Mouse (Mus musculus) megakaryocyte, embryonic 14.5 days (primary cell): ENCODE data around the gene Adi1.

Source experiments
- FLI1 ChIP-seq: IDR thresholded peaks from 2 replicates; pipeline ENCODE4 v1.6.1; 2012; ENCODE audit warnings: low read length, inconsistent platforms, mixed read lengths
- GATA1 ChIP-seq: IDR thresholded peaks from 3 replicates; pipeline ENCODE4 v1.6.1; 2012; ENCODE audit warnings: mixed read lengths, low read length, inconsistent platforms, borderline replicate concordance

GRCm38 (mm10) chr12:28694776-28695175 lies 19.7 kb downstream of the Adi1 start:
- TF ChIP-seq GATA1: no peak
- no peak for TF ChIP-seq FLI1
